In genomic region chr6:108426789-108427188, GRCm38 (mm10) we compare ENCODE assay signal across 8 mouse cellular contexts.
DNase-seq lines count a peak whose midpoint lies in the region; ATAC-seq and TF ChIP-seq lines count a peak whose summit lies in the region.

No protein-coding gene starts in this region.

- no peaks in the 10 kb centered on the region for H3K27me3 ChIP-seq in G1E (ENCODE audit: insufficient read depth, low read length)
- H3K27me3 ChIP-seq in hindbrain, embryonic 11.5 days (ENCODE audit: control insufficient read depth, insufficient read depth, low read length), result no peaks in the 10 kb centered on the region
- no peaks in the 10 kb centered on the region for H3K27me3 ChIP-seq in lung, embryonic 16.5 days (ENCODE audit: control insufficient read depth, insufficient read depth, low read depth, low read length)

- peak; percentile 8; the same call in 1 of the 2 replicates for ATAC-seq in G1E (ENCODE audit: extremely low read depth, insufficient number of reproducible peaks, low FRiP score, poor library complexity, severe bottlenecking)
- ATAC-seq in hindbrain, embryonic 11.5 days (ENCODE audit: low FRiP score), result peak; percentile 33; the same call in 1 of the 2 replicates
- peak; percentile 92 for ATAC-seq in lung, embryonic 16.5 days (ENCODE audit: low read depth)

- no peaks in the 10 kb centered on the region for H3K9me3 ChIP-seq in G1E (replicated peaks)
- no peaks in the 10 kb centered on the region for H3K9me3 ChIP-seq in hindbrain, embryonic 11.5 days (ENCODE audit: control insufficient read depth, low read length)
- H3K9me3 ChIP-seq in lung, embryonic 16.5 days (ENCODE audit: control insufficient read depth, low read length), result no peaks in the 10 kb centered on the region

- peak; percentile 22 for DNase-seq in G1E (ENCODE audit: low spot score)
- DNase-seq in cerebellum, adult 9-10 months, result peak; percentile 97
- peak; percentile 82 to 83 for DNase-seq in frontal cortex, postnatal 10 days (ENCODE audit: low spot score in 2 of 2)
- DNase-seq in hindbrain, embryonic 11.5 days (ENCODE audit: low spot score), result peak; percentile 76
- peak; percentile 91 to 92 for DNase-seq in layer of hippocampus, postnatal 10 days (ENCODE audit: low spot score in 2 of 2)
- peak; percentile 39 for DNase-seq in ovary, postnatal 10 days (ENCODE audit: low spot score)
- DNase-seq in thymus, postnatal 14 days, result peak; percentile 78

- no peaks in the 10 kb centered on the region for H3K4me1 ChIP-seq in G1E (ENCODE audit: insufficient read depth, low read depth, low read length)
- no peaks in the 10 kb centered on the region; the same call in 1 of the 2 replicates for H3K4me1 ChIP-seq in hindbrain, embryonic 11.5 days (replicated peaks; ENCODE audit: control insufficient read depth, insufficient read depth, low read length)
- H3K4me1 ChIP-seq in lung, embryonic 16.5 days (replicated peaks; ENCODE audit: control insufficient read depth, insufficient read depth, low read length), result peaks cover 7% of the 10 kb centered on the region; the same call in 1 of the 2 replicates

- peaks cover 33% of the 10 kb centered on the region for H3K36me3 ChIP-seq in G1E (replicated peaks)
- H3K36me3 ChIP-seq in hindbrain, embryonic 11.5 days (ENCODE audit: control insufficient read depth, insufficient read depth, low read length), result no peaks in the 10 kb centered on the region
- no peaks in the 10 kb centered on the region for H3K36me3 ChIP-seq in lung, embryonic 16.5 days (ENCODE audit: control insufficient read depth, insufficient read depth, low read length)

- no peak overlapping the region for H3K4me3 ChIP-seq in G1E (ENCODE audit: low read depth, low read length)
- no peak overlapping the region for H3K4me3 ChIP-seq in hindbrain, embryonic 11.5 days (ENCODE audit: low read depth, low read length)
- H3K4me3 ChIP-seq in lung, embryonic 16.5 days (ENCODE audit: low read length), result no peak overlapping the region

- TF ChIP-seq CTCF in G1E (IDR thresholded peaks at IDR 0.05; ENCODE audit: low read depth, low read length), result no peak

- 20% methylated on average over 10 of the region's 10 CpGs for WGBS in hindbrain, embryonic 11.5 days
- 8% methylated on average over 10 of the region's 10 CpGs for WGBS in lung, embryonic 16.5 days

- H3K9ac ChIP-seq in hindbrain, embryonic 11.5 days (ENCODE audit: low read depth, low read length), result no peak overlapping the region
- H3K9ac ChIP-seq in lung, embryonic 16.5 days (ENCODE audit: low read length), result no peak overlapping the region

- no peak overlapping the region for H3K27ac ChIP-seq in hindbrain, embryonic 11.5 days (ENCODE audit: low read depth, low read length)
- peak overlapping the region; percentile 26 for H3K27ac ChIP-seq in lung, embryonic 16.5 days (ENCODE audit: low read length)

- H3K4me2 ChIP-seq in hindbrain, embryonic 11.5 days (replicated peaks; ENCODE audit: low read depth, low read length), result no peak overlapping the region
- peak overlapping the region; percentile 13; the same call in 1 of the 2 replicates for H3K4me2 ChIP-seq in lung, embryonic 16.5 days (ENCODE audit: low read depth, low read length)

Comparison
In these comparisons a context has a peak if more than half of its experiments do, and no peak if none do; other contexts are left out.
1. ATAC-seq: peak in every context shown above with its lines; median percentile 92 in lung, embryonic 16.5 days; 33 in hindbrain, embryonic 11.5 days; 8 in G1E.
2. DNase-seq: peak in every context shown above with its lines; median percentile 97 in cerebellum, adult 9-10 months; 92 in layer of hippocampus, postnatal 10 days; 82 in frontal cortex, postnatal 10 days; 78 in thymus, postnatal 14 days; 76 in hindbrain, embryonic 11.5 days; 39 in ovary, postnatal 10 days; 22 in G1E.